Mouse (Mus musculus) left cerebral cortex, adult 2 months (tissue): ENCODE data around the gene Zfyve21. TPM values are rescaled to one million over a fixed set of nuclear protein-coding genes. Genes with fewer than 3 reads are reported as not detected.
A peak's percentile ranks its signal among the peaks of the same experiment; 100 is the strongest.

ENCODE experiments used
- DNase-seq, 2 experiments: peaks; one replicate each; pipeline ENCODE4 v3.0.0; 2021 to 2022; ENCODE audit warnings: low spot score in 2 of 2, mixed read lengths in 1 of 2; ENCODE audit errors: extremely low spot score in 1 of 2
- H3K27ac ChIP-seq: fragments of 200-600 bp; 2 replicates; pipeline ENCODE4 v1.8.1; 2022
- H3K4me3 ChIP-seq: fragments of 200-600 bp; 2 replicates; pipeline ENCODE4 v1.8.1; 2022
- CTCF ChIP-seq: fragments of 200-600 bp; IDR thresholded peaks from 2 replicates; pipeline ENCODE4 v1.8.1; 2022; ENCODE audit warnings: antibody characterized with exemption, mild to moderate bottlenecking, moderate library complexity
- intact Hi-C: fragments of 180-260 bp; cut with DNase I; formaldehyde crosslinking; loops from one replicate; pipeline ENCODE4 v1.15.1; 2025
- total RNA-seq, 2 experiments: library from RNA; stranded (reverse); gene quantifications; 2 replicates each; pipeline ENCODE4 v1.2.3; 2021

Zfyve21 gene
- total RNA-seq, 2 experiments from 2014 or later: 20.5 to 21.0 TPM

DNA sequence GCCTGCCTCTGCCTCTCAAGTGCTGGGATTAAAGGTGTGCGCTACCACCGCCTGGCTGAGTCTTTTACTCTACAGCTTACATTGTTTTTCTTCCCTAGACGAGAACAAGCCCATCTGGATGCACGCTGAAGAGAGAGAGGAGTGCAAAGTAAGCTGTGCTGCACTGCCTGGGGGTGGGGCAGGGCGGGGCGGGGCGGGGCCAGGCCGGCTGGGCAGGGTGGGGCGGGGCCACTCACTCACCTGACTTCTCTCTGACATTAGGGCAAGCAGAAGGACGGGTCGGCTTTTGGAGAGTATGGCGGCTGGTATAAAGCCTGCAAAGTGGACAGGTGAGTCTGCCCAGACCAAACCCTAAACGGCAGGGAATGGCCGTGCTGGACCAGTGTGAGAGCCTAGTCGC lies 28.8 kb upstream of the Zfyve21 start:
- Histone ChIP-seq H3K4me3 (no peak overlapping the region), H3K27ac (no peak overlapping the region)
- no peak for TF ChIP-seq CTCF
- intact Hi-C loops: no loop called here
- DNase-seq: no peak

DNA sequence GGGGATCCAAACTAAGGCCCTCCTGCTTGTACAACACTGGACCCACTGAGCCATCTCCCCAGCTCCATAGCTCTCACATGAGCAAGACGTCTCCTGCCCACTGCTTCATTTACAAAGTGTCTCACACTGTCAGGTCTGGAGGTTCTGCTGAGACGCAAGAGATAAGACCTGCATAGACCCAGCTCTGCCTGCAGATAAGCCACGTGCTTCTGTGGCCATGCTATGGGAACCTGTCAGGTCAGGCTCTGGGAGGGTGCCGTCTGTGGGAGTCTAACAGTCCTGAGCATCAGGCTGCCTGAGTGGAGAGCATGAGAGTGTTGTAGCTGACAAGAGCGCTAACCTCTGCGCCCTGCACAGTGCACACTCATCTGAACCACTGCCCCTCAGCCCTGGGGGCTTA lies 27.0 kb upstream of the Zfyve21 start:
- H3K4me3 ChIP-seq: no peak overlapping the region
- no peak for DNase-seq
- intact Hi-C loops: no loop called here
- H3K27ac ChIP-seq: no peak overlapping the region
- TF ChIP-seq CTCF: no peak

DNA sequence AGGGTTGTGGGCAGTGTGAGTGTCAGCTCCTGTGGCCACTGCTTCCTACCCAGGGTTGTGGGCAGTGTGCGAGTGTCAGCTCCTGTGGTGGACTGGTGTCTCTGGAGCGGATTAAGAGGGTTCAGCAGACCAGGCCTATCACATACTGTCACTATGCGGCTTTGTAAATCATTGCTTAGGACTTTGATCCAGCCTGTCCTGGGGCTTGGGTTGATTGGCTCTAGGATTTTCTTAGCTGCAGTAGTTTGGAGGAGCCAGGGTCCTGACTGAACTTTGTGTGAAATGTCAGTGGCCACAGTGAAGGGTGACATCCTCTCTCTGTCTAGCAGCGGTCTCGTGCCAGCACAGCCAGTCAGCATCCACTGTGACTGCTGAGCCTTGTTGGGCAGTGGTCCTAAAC lies 23.9 kb upstream of the Zfyve21 start:
- intact Hi-C loops: no loop called here
- no peak for TF ChIP-seq CTCF
- Histone ChIP-seq H3K27ac (no peak overlapping the region), H3K4me3 (no peak overlapping the region)
- DNase-seq: no peak

DNA sequence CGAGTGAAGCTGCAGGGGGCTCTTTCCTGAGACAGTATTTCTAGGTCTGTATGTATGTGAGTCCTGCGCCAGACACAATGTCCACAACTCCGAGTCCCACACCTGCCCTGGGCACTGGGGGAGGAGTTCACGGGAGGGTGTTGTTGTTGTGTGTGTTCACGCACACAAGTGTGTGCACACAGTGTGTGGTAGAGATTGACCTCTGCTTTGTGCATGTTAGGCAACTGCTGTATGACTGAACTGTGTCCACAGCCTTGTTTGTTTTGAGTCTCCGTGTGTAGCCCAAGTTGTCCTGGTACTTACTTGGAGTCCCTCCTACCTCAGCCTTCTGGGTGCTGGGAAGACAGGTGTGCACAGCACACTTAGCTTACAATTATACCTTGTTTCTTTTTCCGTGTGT lies 23.3 kb upstream of the Zfyve21 start:
- intact Hi-C loops: no loop called here
- no peak overlapping the region for H3K27ac ChIP-seq
- no peak for TF ChIP-seq CTCF
- no peak overlapping the region for H3K4me3 ChIP-seq
- no peak for DNase-seq

DNA sequence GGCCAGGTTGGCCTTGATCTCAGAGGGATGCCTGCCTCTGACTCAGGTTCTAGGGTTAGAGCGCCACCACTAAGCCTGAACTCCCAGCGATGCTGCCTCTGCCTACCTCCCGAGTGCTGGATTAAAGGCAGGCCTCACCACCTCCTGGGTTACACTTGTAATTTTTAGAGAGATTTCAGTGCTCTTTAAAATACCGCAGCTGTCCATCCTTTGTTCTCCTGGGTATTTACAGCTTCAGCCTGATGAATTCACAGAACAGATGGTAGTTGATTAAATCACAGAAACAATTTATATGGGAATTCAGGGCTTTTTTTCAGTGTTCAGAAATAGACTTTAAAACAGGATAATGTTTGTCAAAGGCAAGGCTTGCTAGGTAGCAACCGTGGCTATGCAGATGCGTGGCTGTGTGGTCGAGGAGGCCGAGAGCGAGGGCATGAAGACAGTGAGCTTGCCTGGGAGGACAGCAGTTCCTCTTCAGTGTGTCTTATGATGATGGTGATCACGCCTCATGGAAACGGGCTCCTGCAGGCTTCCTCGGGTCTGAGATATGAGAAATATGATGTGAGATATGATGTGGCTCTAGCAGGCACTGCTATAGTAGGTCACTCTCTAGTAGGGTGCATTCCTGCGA lies 22.4 kb upstream of the Zfyve21 start:
- no peak for DNase-seq
- no peak overlapping the region for H3K4me3 ChIP-seq
- intact Hi-C loops: no loop called here
- H3K27ac ChIP-seq: peak overlapping the region; percentile 50
- TF ChIP-seq CTCF: no peak

DNA sequence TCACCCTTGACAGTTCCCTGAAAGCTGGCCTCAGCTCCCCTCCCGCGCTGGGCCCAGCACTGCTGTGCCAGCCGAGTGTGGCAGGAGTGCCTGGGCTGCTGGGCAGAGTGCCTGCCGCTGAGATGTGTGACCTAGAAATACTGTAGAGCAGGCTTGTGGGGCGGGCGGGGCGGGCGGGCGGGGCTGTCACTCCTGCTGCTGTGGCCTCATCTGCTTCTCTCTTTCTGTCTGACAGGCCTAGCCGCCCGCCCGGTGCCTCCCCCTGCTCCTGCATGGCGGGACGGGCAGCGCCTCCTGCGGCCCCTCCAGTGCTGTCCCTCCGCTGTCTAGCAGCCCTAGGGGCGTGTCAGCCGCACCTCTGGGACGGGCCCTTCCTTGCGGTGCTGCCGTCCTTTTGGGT lies 19.9 kb upstream of the Zfyve21 start:
- peak overlapping the region; percentile 66 for H3K27ac ChIP-seq
- H3K4me3 ChIP-seq: no peak overlapping the region
- peak in 1 of 2 experiments; percentile 47 for DNase-seq
- TF ChIP-seq CTCF: no peak
- intact Hi-C loops: no loop called here

DNA sequence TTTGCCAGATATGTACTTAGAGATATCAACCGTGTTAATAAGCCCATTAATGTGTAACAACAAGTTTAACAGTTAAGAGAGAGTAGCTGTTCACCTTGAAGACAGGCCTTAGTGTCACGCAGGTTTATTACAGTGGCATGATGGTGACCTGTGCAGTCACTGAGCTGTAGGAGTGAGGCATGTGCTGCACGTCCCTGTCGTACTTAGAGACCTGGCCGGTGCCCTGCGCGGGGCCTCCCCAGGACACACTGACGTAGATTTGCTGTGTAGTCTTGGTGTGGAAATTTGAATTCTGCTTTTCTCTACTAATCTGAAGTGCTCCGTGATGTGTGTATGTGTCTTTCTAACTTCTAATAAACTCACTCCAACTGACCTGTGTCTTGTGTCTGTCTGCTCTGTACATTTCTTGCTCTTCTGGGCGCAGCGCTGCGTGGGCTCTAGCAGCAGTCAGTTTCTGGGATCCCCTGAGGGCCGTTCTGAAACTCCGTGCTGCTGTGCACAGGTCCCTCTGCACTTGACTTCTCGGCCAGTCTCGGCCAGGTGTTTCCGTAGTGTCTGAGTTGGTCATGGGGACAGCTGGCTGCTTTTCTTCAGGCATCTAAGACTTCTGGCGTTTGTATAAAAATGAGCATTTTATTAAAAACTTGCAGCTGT lies 19.3 kb upstream of the Zfyve21 start:
- no peak for DNase-seq
- Histone ChIP-seq H3K27ac (peak overlapping the region; percentile 66), H3K4me3 (no peak overlapping the region)
- no peak for TF ChIP-seq CTCF
- intact Hi-C loops: no loop called here

DNA sequence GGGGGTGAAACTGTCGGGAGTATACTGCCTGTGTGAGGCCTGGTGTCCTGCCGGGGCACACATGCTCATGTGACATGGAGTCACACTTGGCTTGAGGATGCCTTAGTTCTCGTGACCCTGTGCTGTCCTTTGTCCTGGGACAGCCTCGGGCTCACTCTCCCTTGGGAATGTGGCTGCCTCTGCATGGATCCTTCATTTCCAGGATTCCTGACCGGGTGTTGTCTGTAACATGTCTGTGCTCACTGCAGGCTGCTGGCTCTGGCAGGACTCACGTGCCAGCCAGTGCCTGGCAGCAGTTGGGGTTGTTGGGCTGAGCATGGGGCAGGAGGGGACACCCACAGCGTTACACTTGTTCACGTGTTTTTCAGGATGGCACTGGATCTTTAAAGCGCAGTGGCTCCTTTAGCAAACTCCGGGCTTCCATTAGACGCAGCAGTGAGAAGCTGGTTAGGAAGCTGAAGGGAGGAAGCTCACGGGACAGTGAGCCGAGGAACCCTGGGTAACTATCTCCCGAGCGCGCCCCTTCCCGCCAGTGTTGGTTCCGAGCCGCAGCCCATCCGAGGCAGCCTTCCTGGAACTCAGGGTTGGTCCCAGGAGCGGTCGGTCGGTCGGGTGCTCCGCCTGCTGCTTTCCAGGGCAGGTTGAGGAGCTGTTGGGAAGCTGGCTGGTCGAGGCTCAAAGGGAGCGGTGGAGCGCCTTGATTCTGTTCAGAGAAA lies 18.6 kb upstream of the Zfyve21 start:
- peak overlapping the region; percentile 66; the same call in 1 of the 2 replicates for H3K27ac ChIP-seq
- no peak overlapping the region for H3K4me3 ChIP-seq
- intact Hi-C loops: no loop called here
- no peak for TF ChIP-seq CTCF
- no peak for DNase-seq

DNA sequence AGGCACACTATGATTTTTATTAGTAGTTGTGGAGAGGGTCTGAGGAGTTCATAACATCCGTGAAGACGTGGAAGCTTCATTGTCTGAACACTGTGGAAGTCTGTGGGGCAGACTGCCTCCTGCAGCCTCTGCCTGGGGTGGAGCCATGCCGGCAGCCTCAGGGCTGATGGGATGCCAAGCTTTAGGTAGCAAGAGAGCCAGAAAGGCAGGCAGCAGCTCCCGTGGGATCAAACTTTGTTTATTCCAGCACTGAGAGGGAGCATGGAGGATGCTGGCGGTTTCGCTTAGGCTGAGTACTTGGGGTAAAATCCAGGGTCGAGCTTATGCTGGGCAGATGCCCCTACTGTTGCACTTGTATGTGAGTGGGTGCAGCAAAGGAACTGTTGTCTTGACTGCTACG lies 16.7 kb upstream of the Zfyve21 start:
- Histone ChIP-seq H3K27ac (no peak overlapping the region), H3K4me3 (no peak overlapping the region)
- intact Hi-C loops: no loop called here
- TF ChIP-seq CTCF: no peak
- no peak for DNase-seq

DNA sequence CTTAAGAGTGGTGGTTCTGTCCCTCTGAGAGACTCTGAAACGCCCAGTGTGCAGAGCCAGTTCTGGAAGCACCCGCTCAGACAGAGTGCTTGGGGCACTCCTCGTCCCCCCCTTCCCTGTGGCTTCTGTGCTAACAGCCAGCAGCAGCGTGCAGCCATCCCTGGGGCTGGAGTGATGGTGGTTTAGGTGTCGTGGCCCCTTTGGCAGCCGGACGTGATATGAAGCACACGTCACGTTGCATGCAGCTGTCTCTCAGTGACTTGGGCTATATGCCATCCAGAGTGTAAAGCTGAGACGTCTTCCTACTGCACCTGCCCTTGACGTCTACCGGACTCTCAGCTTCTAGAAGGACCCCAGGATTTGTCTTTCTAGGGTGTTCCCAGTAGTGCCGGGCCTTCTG lies 15.5 kb upstream of the Zfyve21 start:
- TF ChIP-seq CTCF: no peak
- H3K27ac ChIP-seq: no peak overlapping the region
- DNase-seq: no peak
- H3K4me3 ChIP-seq: no peak overlapping the region
- intact Hi-C loops: no loop called here

DNA sequence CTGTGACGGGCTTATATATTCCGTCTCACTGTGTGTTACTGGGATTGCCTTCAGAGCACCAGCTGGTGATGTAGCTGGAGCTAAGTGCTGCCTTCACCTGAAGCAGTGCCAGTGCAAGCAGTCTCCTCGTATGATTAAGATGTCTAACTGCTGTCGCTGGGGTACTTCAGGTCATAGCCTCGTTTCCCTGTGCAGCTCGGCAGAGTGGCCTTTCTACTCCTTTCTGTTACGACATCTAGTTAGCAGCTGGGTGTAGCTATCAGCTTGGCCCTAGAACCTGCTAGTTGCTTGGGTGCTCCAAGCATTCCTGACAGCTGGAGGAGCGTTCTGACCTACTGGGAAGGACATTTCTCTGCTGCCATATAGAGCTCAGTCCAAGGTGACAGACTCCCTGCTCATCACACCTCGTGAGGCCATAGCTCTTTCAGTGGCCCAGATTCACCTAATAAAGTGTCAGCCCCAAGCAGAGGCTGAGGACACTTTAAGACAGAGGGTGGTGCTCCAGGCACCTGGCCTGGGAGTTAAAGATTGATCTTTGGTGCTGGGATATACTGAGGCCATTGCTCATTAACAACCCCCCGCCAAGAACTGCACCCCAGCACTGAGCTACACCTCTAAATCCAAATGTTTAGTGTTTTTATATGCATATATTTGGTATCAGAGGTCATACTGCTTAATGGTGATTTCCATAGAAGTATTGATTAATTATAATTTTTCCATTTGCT lies 13.3 kb upstream of the Zfyve21 start:
- no peak for DNase-seq
- Histone ChIP-seq H3K27ac (no peak overlapping the region), H3K4me3 (no peak overlapping the region)
- intact Hi-C loops: no loop called here
- no peak for TF ChIP-seq CTCF

DNA sequence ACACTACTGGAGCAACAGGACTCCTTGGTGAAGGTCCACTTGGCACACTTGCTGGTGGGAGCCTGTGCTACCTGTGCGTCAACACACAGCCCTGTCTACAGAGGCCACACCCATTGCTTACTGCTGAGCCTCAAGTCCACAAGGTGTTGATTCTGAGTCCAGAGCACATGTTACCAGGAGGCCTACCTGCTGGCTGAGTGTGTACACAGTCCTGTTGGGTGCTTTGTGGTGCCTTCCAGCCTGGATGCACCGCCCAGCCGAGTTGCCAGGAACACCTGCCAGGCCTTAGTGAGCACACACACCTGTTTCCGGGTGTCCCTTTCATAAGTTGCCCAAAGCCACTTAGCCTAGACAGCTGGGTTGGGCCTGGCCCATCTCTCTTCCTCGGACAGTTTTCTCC lies 10.4 kb upstream of the Zfyve21 start:
- intact Hi-C loops: no loop called here
- H3K27ac ChIP-seq: no peak overlapping the region
- no peak for DNase-seq
- H3K4me3 ChIP-seq: no peak overlapping the region
- TF ChIP-seq CTCF: no peak
